Mouse (Mus musculus) testis, postnatal 10 days (tissue): ENCODE measurements at regions not wholly inside any gene's neighbourhood (a gene's known extent, or its start where the extent isn't known, plus 50 kb on each side); places are given as distances from the start of the nearest gene placed in this dataset.

Source experiments
- DNase-seq: peaks from one replicate; pipeline ENCODE4 v3.0.0; 2021; ENCODE audit warnings: low spot score

GRCm38 (mm10) chr1:184462481-184463124, 269.8 kb downstream of the Hlx start:
- no peak for DNase-seq

- DNase-seq, result no peak
Measured at GRCm38 (mm10) chr1:184461411-184461810, 271.0 kb downstream of the Hlx start.

- DNase-seq, result no peak
Measured at GRCm38 (mm10) chr1:184456727-184457126, 275.7 kb downstream of the Hlx start.

- DNase-seq, result no peak
Measured at GRCm38 (mm10) chr1:184454381-184454780, 278.0 kb downstream of the Hlx start.

- no peak for DNase-seq
Measured at GRCm38 (mm10) chr1:184453673-184454072, 278.7 kb downstream of the Hlx start.

- DNase-seq, result no peak
Measured at GRCm38 (mm10) chr1:184453061-184453460, 279.4 kb downstream of the Hlx start.

GRCm38 (mm10) chr1:184451686-184452085, 280.7 kb downstream of the Hlx start:
- DNase-seq, result no peak

- no peak for DNase-seq
Measured at GRCm38 (mm10) chr1:184449007-184449406, 283.4 kb downstream of the Hlx start.

- peak; percentile 81 for DNase-seq
Measured at GRCm38 (mm10) chr1:184447911-184448310, 284.5 kb downstream of the Hlx start.

GRCm38 (mm10) chr1:184447161-184447667, 285.2 kb downstream of the Hlx start:
- no peak for DNase-seq

GRCm38 (mm10) chr1:184444189-184444588, 288.2 kb downstream of the Hlx start:
- no peak for DNase-seq

- no peak for DNase-seq
Measured at GRCm38 (mm10) chr1:184442701-184443100, 289.7 kb downstream of the Hlx start.

- DNase-seq, result no peak
Measured at GRCm38 (mm10) chr1:184441005-184441557, 291.3 kb downstream of the Hlx start.

GRCm38 (mm10) chr1:184439506-184439905, 292.9 kb downstream of the Hlx start:
- DNase-seq, result no peak

- DNase-seq, result no peak
Measured at GRCm38 (mm10) chr1:184436387-184436786, 296.0 kb downstream of the Hlx start.

GRCm38 (mm10) chr1:184428612-184429011, 303.8 kb downstream of the Hlx start:
- no peak for DNase-seq

GRCm38 (mm10) chr1:184428035-184428434, 304.4 kb downstream of the Hlx start:
- no peak for DNase-seq

GRCm38 (mm10) chr1:184425694-184426093, 306.7 kb downstream of the Hlx start:
- DNase-seq, result no peak

- DNase-seq, result no peak
Measured at GRCm38 (mm10) chr1:184424035-184424434, 308.4 kb downstream of the Hlx start.

- DNase-seq, result no peak
Measured at GRCm38 (mm10) chr1:184412596-184412995, 319.8 kb downstream of the Hlx start.

GRCm38 (mm10) chr1:184411066-184411465, 321.4 kb downstream of the Hlx start:
- DNase-seq, result no peak

- no peak for DNase-seq
Measured at GRCm38 (mm10) chr1:184409986-184410385, 322.4 kb downstream of the Hlx start.

GRCm38 (mm10) chr1:184402985-184403384, 329.4 kb downstream of the Hlx start:
- DNase-seq, result no peak

- peak; percentile 75 for DNase-seq
Measured at GRCm38 (mm10) chr1:184395215-184395614, 337.2 kb downstream of the Hlx start.
